Mouse (Mus musculus): ENCODE data around the gene Gm49388. TPM values are rescaled to one million over a fixed set of nuclear protein-coding genes. Genes with fewer than 3 reads are reported as not detected.
A peak's percentile ranks its signal among the peaks of the same experiment; 100 is the strongest.

Gene Gm49388
- polyA plus RNA-seq, 1 experiment from 2014 or later, result not detected

DNA sequence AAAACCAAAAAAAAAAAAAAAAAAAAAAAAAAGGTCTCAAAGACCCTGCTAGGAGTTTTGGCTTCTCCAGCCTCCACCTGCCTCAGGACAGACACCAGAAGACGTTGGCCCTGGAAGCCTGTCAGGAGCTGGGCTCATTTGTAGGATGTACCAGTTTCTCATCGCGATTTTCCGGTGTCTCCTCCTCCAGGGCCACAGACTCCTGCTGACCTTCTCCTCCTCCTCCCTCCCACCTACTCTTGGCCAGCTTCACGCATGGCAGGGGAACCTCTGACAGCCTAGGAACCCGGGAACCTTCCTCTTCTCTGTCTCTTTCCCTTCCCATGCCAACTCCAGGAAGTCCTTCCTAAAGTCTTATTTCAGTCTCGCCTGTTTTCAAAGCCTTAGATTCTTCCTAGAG is 31.6 kb downstream of the Gm49388 start:
- no peak overlapping the region for H3K27ac ChIP-seq (replicated peaks in 1 of 2; ENCODE audit: control insufficient read depth in 1 of 2, insufficient read depth in 1 of 2, low read depth in 2 of 2, low read length in 2 of 2)
- ATAC-seq (ENCODE audit: insufficient number of reproducible peaks, insufficient read depth, low FRiP score, low read depth), result no peak
- no peaks in the 10 kb centered on the region for H3K27me3 ChIP-seq (ENCODE audit: control insufficient read depth, insufficient read depth, low read length)
- peaks cover 5 to 10% of the 10 kb centered on the region in 2 experiments; a peak in 2 of 4 replicates for H3K4me1 ChIP-seq (ENCODE audit: control insufficient read depth in 2 of 2, insufficient read depth in 2 of 2, low read length in 2 of 2)
- no peaks in the 10 kb centered on the region for H3K9me3 ChIP-seq (ENCODE audit: control insufficient read depth, low read length)
- H3K36me3 ChIP-seq (ENCODE audit: control insufficient read depth, insufficient read depth, low read length), result no peaks in the 10 kb centered on the region
- WGBS, result 71% methylated on average over 7 of the region's 7 CpGs
- H3K4me3 ChIP-seq (ENCODE audit: control insufficient read depth in 1 of 2, insufficient read depth in 1 of 2, low read depth in 1 of 2, low read length in 2 of 2), result no peak overlapping the region
- no peak overlapping the region for H3K9ac ChIP-seq (ENCODE audit: low read length)
- no peak overlapping the region for H3K4me2 ChIP-seq (ENCODE audit: low read length)

DNA sequence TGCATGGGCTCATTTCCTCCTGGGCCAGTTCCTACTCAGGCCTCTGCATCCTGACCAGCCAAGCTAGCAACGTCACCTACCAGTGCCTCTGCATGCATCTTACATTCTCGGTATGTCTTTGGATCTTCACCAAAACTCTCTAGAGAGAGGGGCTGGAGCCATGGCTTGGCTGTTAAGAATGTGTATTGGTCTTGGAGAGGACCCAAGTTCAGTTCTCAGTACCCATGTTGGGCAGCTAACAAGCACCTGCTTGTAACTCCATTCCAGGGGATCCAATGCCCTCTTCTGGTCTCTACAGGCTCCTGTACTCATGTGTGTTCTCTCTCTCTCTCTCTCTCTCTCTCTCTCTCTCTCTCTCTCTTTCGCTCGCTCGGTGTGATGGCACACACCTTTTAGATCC is 32.4 kb downstream of the Gm49388 start:
- Histone ChIP-seq H3K9ac (ENCODE audit: low read length) (no peak overlapping the region), H3K36me3 (ENCODE audit: control insufficient read depth, insufficient read depth, low read length) (no peaks in the 10 kb centered on the region), H3K4me2 (ENCODE audit: low read length) (no peak overlapping the region), H3K4me1 (ENCODE audit: control insufficient read depth in 2 of 2, insufficient read depth in 2 of 2, low read length in 2 of 2) (peaks cover 5 to 10% of the 10 kb centered on the region in 2 experiments; a peak in 2 of 4 replicates), H3K9me3 (ENCODE audit: control insufficient read depth, low read length) (no peaks in the 10 kb centered on the region), H3K27me3 (ENCODE audit: control insufficient read depth, insufficient read depth, low read length) (no peaks in the 10 kb centered on the region), H3K4me3 (ENCODE audit: control insufficient read depth in 1 of 2, insufficient read depth in 1 of 2, low read depth in 1 of 2, low read length in 2 of 2) (no peak overlapping the region), H3K27ac (replicated peaks in 1 of 2; ENCODE audit: control insufficient read depth in 1 of 2, insufficient read depth in 1 of 2, low read depth in 2 of 2, low read length in 2 of 2) (no peak overlapping the region)
- WGBS, result 85% methylated on average over 5 of the region's 5 CpGs
- ATAC-seq (ENCODE audit: insufficient number of reproducible peaks, insufficient read depth, low FRiP score, low read depth), result no peak

DNA sequence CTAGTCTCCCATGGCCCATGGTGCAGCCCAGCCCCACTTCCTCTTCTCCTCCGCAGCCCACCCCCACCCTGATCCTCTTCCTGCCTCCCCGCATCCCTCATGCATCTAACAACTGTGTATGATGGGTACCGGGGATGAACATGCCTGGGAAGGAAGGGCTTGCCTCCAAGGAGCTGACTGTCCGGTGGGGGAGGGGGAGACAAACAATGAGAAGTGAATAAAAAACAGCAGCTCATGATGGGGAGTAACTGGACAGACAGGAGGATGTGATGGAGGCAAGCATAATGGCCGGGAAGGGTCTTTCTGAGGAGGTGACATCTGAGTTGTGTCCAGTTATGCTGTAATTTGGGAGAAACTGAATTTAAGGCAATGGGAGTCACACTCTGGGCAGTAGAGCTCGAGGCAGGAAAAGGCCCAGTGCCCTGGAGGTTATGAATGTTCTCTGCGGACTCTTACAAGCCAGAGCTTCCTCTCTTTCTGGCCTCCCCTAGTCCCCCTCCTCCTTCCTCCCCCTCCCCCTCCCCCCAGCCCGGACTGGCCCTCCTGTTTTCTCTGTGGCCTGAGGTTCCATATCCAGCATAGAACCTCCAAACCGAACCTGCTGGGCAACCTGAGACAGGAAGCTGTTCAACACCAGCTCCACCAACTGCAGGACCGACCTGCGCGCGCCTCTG is 35.6 kb downstream of the Gm49388 start:
- no peaks in the 10 kb centered on the region for H3K36me3 ChIP-seq (ENCODE audit: control insufficient read depth, insufficient read depth, low read length)
- 60% methylated on average over 13 of the region's 13 CpGs for WGBS
- peaks cover 5% of the 10 kb centered on the region; the same call in 1 of the 2 replicates for H3K27me3 ChIP-seq (ENCODE audit: control insufficient read depth, insufficient read depth, low read length)
- H3K9me3 ChIP-seq (ENCODE audit: control insufficient read depth, low read length), result no peaks in the 10 kb centered on the region
- no peak overlapping the region for H3K4me2 ChIP-seq (ENCODE audit: low read length)
- H3K27ac ChIP-seq (replicated peaks in 1 of 2; ENCODE audit: control insufficient read depth in 1 of 2, insufficient read depth in 1 of 2, low read depth in 2 of 2, low read length in 2 of 2), result peak overlapping the region in 1 of 2 experiments; percentile 47; a peak in 1 of 4 replicates
- no peak overlapping the region for H3K9ac ChIP-seq (ENCODE audit: low read length)
- peaks cover under 1 to 4% of the 10 kb centered on the region in 2 experiments; a peak in 1 of 4 replicates for H3K4me1 ChIP-seq (ENCODE audit: control insufficient read depth in 2 of 2, insufficient read depth in 2 of 2, low read length in 2 of 2)
- H3K4me3 ChIP-seq (ENCODE audit: control insufficient read depth in 1 of 2, insufficient read depth in 1 of 2, low read depth in 1 of 2, low read length in 2 of 2), result no peak overlapping the region
- ATAC-seq (ENCODE audit: insufficient number of reproducible peaks, insufficient read depth, low FRiP score, low read depth), result no peak

DNA sequence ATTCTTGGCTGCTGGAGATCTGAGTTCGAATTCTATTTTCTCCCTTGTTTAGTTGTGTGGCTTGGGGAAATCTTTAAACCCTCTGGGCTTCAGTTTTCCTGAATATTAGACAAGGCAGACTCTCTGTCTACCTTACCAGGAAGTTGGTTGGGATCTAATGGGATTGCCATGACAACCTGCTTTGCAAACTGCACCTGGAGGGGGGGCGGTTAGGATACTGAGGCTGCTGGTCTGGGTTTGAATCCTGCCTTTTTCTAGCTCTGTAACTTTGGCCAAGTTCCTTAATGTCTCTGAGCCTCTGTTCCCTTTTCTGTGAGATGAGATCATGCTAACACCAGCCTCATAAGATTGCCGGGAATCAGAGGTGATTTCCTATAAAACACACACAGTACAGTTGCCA is 37.1 kb downstream of the Gm49388 start:
- ATAC-seq (ENCODE audit: insufficient number of reproducible peaks, insufficient read depth, low FRiP score, low read depth), result no peak
- WGBS, result 80% methylated on average over 3 of the region's 3 CpGs
- H3K9ac ChIP-seq (ENCODE audit: low read length), result no peak overlapping the region
- peaks cover 5% of the 10 kb centered on the region; the same call in 1 of the 2 replicates for H3K27me3 ChIP-seq (ENCODE audit: control insufficient read depth, insufficient read depth, low read length)
- 0 out of 4 replicates have a peak, but pooled peaks cover 0 to 4% of the 10 kb centered on the region in 2 experiments for H3K4me1 ChIP-seq (ENCODE audit: control insufficient read depth in 2 of 2, insufficient read depth in 2 of 2, low read length in 2 of 2)
- H3K36me3 ChIP-seq (ENCODE audit: control insufficient read depth, insufficient read depth, low read length), result no peaks in the 10 kb centered on the region
- H3K9me3 ChIP-seq (ENCODE audit: control insufficient read depth, low read length), result no peaks in the 10 kb centered on the region
- H3K27ac ChIP-seq (replicated peaks in 1 of 2; ENCODE audit: control insufficient read depth in 1 of 2, insufficient read depth in 1 of 2, low read depth in 2 of 2, low read length in 2 of 2), result no peak overlapping the region
- H3K4me3 ChIP-seq (ENCODE audit: control insufficient read depth in 1 of 2, insufficient read depth in 1 of 2, low read depth in 1 of 2, low read length in 2 of 2), result no peak overlapping the region
- H3K4me2 ChIP-seq (ENCODE audit: low read length), result no peak overlapping the region

DNA sequence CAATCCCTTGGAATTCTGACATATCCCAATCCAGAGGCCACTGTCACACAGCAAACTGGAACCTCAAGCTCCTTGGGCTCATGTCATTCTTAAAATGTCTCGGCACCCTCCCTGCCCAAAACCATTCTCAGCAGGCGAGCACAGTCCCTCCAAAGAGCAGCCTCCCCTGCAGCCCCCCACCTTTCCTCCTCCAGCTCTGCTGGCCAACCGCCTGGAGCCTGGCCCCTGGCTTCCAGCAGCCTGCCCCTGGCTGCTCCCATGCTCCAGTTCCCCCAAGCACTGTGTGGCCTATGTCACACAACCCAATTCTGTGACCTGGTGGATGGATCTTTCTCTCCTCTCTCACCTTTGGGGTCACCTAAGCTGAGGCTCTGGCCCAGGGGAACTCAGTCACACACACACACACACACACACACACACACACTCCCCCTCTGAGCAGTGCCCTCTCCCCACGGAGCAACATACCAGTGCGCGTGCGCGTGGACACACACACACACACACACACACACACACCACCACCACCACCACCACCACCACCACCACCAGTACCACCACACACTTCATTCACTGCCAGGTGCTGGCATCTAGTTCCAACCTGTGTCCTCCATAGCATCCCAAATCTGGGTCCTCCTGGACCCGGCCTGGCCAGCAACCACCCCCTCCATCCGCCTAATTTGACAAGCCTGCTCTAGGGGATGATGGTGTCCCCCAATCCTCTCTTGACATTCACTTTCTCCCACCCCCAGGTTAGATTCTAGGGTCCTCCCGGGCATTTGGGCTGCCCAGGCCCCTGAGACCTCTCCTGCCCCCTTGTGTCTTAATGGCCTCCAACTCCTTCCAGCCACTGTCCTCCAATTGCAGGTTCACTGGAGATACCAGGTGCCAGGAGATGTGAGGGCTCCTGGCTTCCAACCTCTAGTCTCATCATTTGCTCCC is 38.1 kb downstream of the Gm49388 start:
- peak overlapping the region; percentile 54 to 59 for H3K4me3 ChIP-seq (ENCODE audit: control insufficient read depth in 1 of 2, insufficient read depth in 1 of 2, low read depth in 1 of 2, low read length in 2 of 2)
- 71% methylated on average over 11 of the region's 11 CpGs for WGBS
- H3K27me3 ChIP-seq (ENCODE audit: control insufficient read depth, insufficient read depth, low read length), result peaks cover 5% of the 10 kb centered on the region; the same call in 1 of the 2 replicates
- no peak for ATAC-seq (ENCODE audit: insufficient number of reproducible peaks, insufficient read depth, low FRiP score, low read depth)
- H3K36me3 ChIP-seq (ENCODE audit: control insufficient read depth, insufficient read depth, low read length), result no peaks in the 10 kb centered on the region
- H3K9ac ChIP-seq (ENCODE audit: low read length), result peak overlapping the region; percentile 66
- H3K4me1 ChIP-seq (ENCODE audit: control insufficient read depth in 2 of 2, insufficient read depth in 2 of 2, low read length in 2 of 2), result 0 out of 4 replicates have a peak, but pooled peaks cover 0 to 4% of the 10 kb centered on the region in 2 experiments
- peak overlapping the region; percentile 73 for H3K4me2 ChIP-seq (ENCODE audit: low read length)
- H3K27ac ChIP-seq (replicated peaks in 1 of 2; ENCODE audit: control insufficient read depth in 1 of 2, insufficient read depth in 1 of 2, low read depth in 2 of 2, low read length in 2 of 2), result no peak overlapping the region
- no peaks in the 10 kb centered on the region for H3K9me3 ChIP-seq (ENCODE audit: control insufficient read depth, low read length)

DNA sequence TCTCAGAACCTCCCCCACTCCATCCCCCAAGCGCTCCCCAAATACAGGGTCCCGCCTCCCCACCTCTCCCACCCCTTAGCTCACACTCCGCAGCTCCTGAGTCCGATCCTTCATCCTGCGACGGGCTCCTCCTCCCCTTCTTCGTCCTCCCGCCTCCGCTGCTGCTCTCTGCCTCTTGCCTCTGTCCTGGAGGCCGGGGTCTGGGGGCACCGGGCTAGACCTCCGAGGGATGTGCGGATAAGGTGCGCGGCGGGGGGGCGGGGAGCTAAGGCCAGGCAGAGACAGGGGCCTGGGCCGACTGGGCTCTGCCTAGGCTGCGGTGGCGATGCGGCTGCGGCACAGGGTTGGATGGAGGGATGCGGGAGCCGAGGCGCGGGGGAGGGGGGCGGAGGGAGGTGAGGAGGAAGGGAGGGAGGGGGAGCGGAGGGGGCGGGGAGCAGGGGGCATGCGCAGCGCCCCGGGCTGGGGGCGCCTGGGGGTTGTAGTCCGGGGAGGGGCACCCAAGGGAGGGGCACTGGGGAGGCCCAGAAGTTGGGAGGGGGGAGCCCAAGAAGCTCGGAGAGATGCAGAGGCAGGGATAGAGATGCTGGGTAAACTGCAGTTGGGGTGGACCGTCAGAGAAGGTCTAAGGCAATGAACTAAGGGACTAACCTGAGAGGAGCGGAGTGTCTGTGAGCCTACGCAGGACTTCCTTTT is 38.9 kb downstream of the Gm49388 start, which contains the start of the genes Stx4a and Stx1b:
Gene Stx4a, plus strand, starts transcription at position 119 of the 696 bp plus-strand sequence.
Gene Stx1b, minus strand, starts transcription at position 374 of the 696 bp plus-strand sequence.
- Histone ChIP-seq H3K4me3 (ENCODE audit: control insufficient read depth in 1 of 2, insufficient read depth in 1 of 2, low read depth in 1 of 2, low read length in 2 of 2) (peak within 1 kb of the TSS; percentile 54 to 59), H3K4me1 (ENCODE audit: control insufficient read depth in 2 of 2, insufficient read depth in 2 of 2, low read length in 2 of 2) (0 out of 4 replicates have a peak, but pooled peaks cover 0 to 4% of the 10 kb centered on the region in 2 experiments), H3K9ac (ENCODE audit: low read length) (peak within 1 kb of the TSS; percentile 66), H3K27me3 (ENCODE audit: control insufficient read depth, insufficient read depth, low read length) (peaks cover 5% of the 10 kb centered on the region; the same call in 1 of the 2 replicates), H3K27ac (replicated peaks in 1 of 2; ENCODE audit: control insufficient read depth in 1 of 2, insufficient read depth in 1 of 2, low read depth in 2 of 2, low read length in 2 of 2) (no peak within 1 kb of the TSS), H3K4me2 (ENCODE audit: low read length) (peak within 1 kb of the TSS; percentile 73), H3K9me3 (ENCODE audit: control insufficient read depth, low read length) (no peaks in the 10 kb centered on the region), H3K36me3 (ENCODE audit: control insufficient read depth, insufficient read depth, low read length) (no peaks in the 10 kb centered on the region)
- 5% methylated on average over 33 of the region's 38 CpGs for WGBS
- no peak; the same call in 1 of the 2 replicates for ATAC-seq (ENCODE audit: insufficient number of reproducible peaks, insufficient read depth, low FRiP score, low read depth)

DNA sequence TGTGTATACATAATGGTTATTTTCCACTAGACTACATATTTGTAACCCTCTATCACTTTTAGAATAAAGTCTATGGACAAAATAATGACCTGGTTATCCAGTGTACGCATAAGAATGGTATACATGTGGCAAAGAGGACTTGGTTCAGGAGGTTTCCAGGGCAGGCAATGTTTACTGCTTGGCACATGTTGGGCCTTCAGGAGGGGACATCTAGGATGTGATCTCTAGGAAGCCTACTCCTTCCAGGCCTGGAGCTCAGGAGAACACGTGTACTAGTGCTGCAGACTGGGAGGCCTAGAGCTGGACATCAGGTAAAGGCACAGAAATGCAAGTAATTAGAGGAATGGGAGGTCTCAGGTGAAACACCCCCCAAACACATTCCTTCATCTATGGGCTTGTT is 50.1 kb downstream of the Gm49388 start:
- Histone ChIP-seq H3K4me1 (ENCODE audit: control insufficient read depth in 2 of 2, insufficient read depth in 2 of 2, low read length in 2 of 2) (no peaks in the 10 kb centered on the region), H3K27me3 (ENCODE audit: control insufficient read depth, insufficient read depth, low read length) (no peaks in the 10 kb centered on the region), H3K9ac (ENCODE audit: low read length) (no peak overlapping the region), H3K27ac (replicated peaks in 1 of 2; ENCODE audit: control insufficient read depth in 1 of 2, insufficient read depth in 1 of 2, low read depth in 2 of 2, low read length in 2 of 2) (no peak overlapping the region), H3K4me2 (ENCODE audit: low read length) (no peak overlapping the region), H3K9me3 (ENCODE audit: control insufficient read depth, low read length) (no peaks in the 10 kb centered on the region), H3K36me3 (ENCODE audit: control insufficient read depth, insufficient read depth, low read length) (no peaks in the 10 kb centered on the region), H3K4me3 (ENCODE audit: control insufficient read depth in 1 of 2, insufficient read depth in 1 of 2, low read depth in 1 of 2, low read length in 2 of 2) (no peak overlapping the region)
- ATAC-seq (ENCODE audit: insufficient number of reproducible peaks, insufficient read depth, low FRiP score, low read depth), result no peak
- 73% methylated on average over 2 of the region's 2 CpGs for WGBS
